Mouse (Mus musculus): ENCODE measurements at regions not wholly inside any gene's neighbourhood (a gene's known extent, or its start where the extent isn't known, plus 50 kb on each side); places are given as distances from the start of the nearest gene placed in this dataset.

DNA sequence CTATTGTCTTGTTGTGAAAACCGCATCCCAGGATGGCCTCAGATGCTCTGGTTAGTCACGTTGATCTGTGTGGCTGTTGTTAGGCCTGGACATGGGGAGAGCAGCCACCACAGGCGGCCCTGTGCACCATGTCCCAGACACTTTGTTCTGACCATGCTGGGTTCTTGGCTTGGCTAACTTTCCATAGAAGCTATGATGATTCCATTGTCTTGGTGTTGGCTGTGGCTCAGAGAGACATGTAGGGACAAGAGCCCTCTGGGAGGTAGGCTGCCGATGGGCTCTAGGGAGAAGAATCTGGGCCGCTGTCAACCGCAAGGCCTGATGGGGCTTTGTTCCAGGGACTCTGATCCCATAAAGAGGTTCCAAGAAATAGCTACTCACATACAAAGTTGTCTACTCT, 334.9 kb downstream of the Pik3r1 start:
- H3K79me2 ChIP-seq (ENCODE audit: control insufficient read depth, insufficient read depth): no peaks in the 10 kb centered on the region
- no peak overlapping the region for H3K4me2 ChIP-seq (ENCODE audit: low read depth)
- H3K27me3 ChIP-seq (ENCODE audit: control insufficient read depth, insufficient read depth, insufficient read length): no peaks in the 10 kb centered on the region
- H3ac ChIP-seq (ENCODE audit: control insufficient read depth, insufficient read length): no peak overlapping the region
- no peak overlapping the region for H3K4me3 ChIP-seq
- H3K36me3 ChIP-seq (ENCODE audit: control insufficient read depth, insufficient read depth): no peaks in the 10 kb centered on the region
- TF ChIP-seq REST (IDR thresholded peaks at IDR 0.05; ENCODE audit: insufficient read depth, insufficient read length) (no peak), SRF (IDR thresholded peaks at IDR 0.05; ENCODE audit: control insufficient read depth, insufficient read length, low read depth) (no peak), CEBPB (IDR thresholded peaks at IDR 0.05; ENCODE audit: insufficient read depth, poor library complexity, severe bottlenecking) (no peak), TCF3 (IDR thresholded peaks at IDR 0.05; ENCODE audit: insufficient read length, low read depth) (no peak), USF1 (IDR thresholded peaks at IDR 0.05; ENCODE audit: low read depth) (no peak)

DNA sequence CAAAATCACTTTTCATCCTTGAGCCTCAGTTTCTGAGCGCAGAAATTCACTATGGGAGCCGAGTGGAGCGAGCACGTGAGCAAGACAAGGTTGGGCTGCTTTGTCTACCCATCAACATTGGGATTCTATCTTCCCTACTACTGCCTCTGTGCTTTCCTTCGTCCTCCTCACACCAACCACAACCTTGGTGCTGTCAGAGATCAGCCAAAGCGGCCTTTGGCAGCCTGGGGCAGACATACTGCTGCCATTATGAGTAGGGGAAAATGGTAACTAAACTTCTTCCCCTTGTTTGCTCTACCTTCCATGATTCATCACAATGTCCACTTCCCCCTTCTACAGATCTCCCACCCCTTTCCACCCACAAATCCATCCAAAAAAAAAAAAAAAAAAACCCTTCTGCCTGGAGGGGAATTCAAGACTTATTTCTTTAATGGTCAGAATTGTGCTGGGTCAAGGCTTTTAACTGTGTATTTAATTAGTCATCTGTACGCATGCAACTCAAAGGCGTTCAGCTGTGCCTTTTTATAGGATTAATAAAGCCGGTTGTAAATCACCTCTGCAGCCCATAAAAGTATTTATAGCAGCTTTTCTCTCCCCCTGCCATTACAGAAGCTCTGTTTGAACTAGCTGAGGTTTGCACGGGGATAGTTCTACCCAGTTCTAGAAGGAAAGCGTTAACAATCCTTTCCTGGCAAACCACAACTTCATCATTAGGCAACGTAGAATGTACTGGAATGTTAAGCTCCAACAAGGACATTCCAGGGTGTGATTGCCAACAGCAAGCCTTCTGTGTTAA, 340.4 kb downstream of the Pik3r1 start:
- Histone ChIP-seq H3K4me3 (no peak overlapping the region), H3K79me2 (ENCODE audit: control insufficient read depth, insufficient read depth) (no peaks in the 10 kb centered on the region), H3K4me2 (ENCODE audit: low read depth) (peak overlapping the region; percentile 31), H3ac (ENCODE audit: control insufficient read depth, insufficient read length) (no peak overlapping the region), H3K36me3 (ENCODE audit: control insufficient read depth, insufficient read depth) (no peaks in the 10 kb centered on the region), H3K27me3 (ENCODE audit: control insufficient read depth, insufficient read depth, insufficient read length) (no peaks in the 10 kb centered on the region)
- no peak for TF ChIP-seq POLR2AphosphoS2 (IDR thresholded peaks at IDR 0.05; ENCODE audit: insufficient read length, low read depth)
- no peak for TF ChIP-seq CEBPB (IDR thresholded peaks at IDR 0.05; ENCODE audit: insufficient read depth, poor library complexity, severe bottlenecking)
- no peak for TF ChIP-seq POLR2A (IDR thresholded peaks at IDR 0.05; ENCODE audit: insufficient read length, low read depth)
- no peak for TF ChIP-seq TCF3 (IDR thresholded peaks at IDR 0.05; ENCODE audit: insufficient read length, low read depth)
- no peak for TF ChIP-seq SRF (IDR thresholded peaks at IDR 0.05; ENCODE audit: control insufficient read depth, insufficient read length, low read depth)
- TF ChIP-seq MAX (IDR thresholded peaks at IDR 0.05; ENCODE audit: low read depth): no peak
- TF ChIP-seq USF1 (IDR thresholded peaks at IDR 0.05; ENCODE audit: low read depth): no peak
- no peak for TF ChIP-seq TCF12 (IDR thresholded peaks at IDR 0.05; ENCODE audit: insufficient read depth, poor library complexity, severe bottlenecking)
- no peak for TF ChIP-seq E2F4 (IDR thresholded peaks at IDR 0.05; ENCODE audit: insufficient read depth)
- no peak for TF ChIP-seq MYOG (IDR thresholded peaks at IDR 0.05; ENCODE audit: control insufficient read depth in 1 of 3, insufficient read depth in 1 of 3, insufficient read length in 2 of 3, low read depth in 2 of 3)
- TF ChIP-seq MYOD1 (IDR thresholded peaks at IDR 0.05; ENCODE audit: control insufficient read depth in 1 of 3, insufficient read length in 2 of 3, low read depth in 2 of 3): no peak
- TF ChIP-seq REST (IDR thresholded peaks at IDR 0.05; ENCODE audit: insufficient read depth, insufficient read length): no peak

DNA sequence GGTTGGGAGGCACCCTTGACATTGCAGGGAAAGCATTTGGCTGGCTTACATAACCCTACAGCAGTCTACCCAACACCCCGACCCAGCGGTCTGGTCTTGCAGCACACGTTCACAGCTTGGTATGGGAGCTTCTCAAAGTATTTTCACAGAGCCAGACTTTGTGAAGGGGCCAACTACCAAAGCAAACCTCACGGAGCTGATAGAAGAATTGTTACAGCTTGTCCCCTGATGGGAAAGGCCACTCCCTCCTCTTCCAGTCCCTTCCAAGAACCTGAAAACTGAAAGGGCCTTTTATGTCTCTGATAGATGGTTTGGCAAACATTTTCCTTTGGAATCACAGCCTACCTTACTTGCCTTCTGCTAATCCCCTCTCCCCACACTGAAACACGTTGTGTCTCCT, 341.6 kb downstream of the Pik3r1 start:
- Histone ChIP-seq H3K4me3 (no peak overlapping the region), H3K27me3 (ENCODE audit: control insufficient read depth, insufficient read depth, insufficient read length) (no peaks in the 10 kb centered on the region), H3K4me2 (ENCODE audit: low read depth) (no peak overlapping the region), H3K36me3 (ENCODE audit: control insufficient read depth, insufficient read depth) (no peaks in the 10 kb centered on the region), H3K79me2 (ENCODE audit: control insufficient read depth, insufficient read depth) (no peaks in the 10 kb centered on the region), H3ac (ENCODE audit: control insufficient read depth, insufficient read length) (no peak overlapping the region)
- no peak for TF ChIP-seq MAX (IDR thresholded peaks at IDR 0.05; ENCODE audit: low read depth)
- no peak for TF ChIP-seq CEBPB (IDR thresholded peaks at IDR 0.05; ENCODE audit: insufficient read depth, poor library complexity, severe bottlenecking)
- no peak for TF ChIP-seq POLR2A (IDR thresholded peaks at IDR 0.05; ENCODE audit: insufficient read length, low read depth)
- no peak for TF ChIP-seq TCF12 (IDR thresholded peaks at IDR 0.05; ENCODE audit: insufficient read depth, poor library complexity, severe bottlenecking)
- no peak for TF ChIP-seq E2F4 (IDR thresholded peaks at IDR 0.05; ENCODE audit: insufficient read depth)
- TF ChIP-seq SRF (IDR thresholded peaks at IDR 0.05; ENCODE audit: control insufficient read depth, insufficient read length, low read depth): no peak
- no peak for TF ChIP-seq POLR2AphosphoS2 (IDR thresholded peaks at IDR 0.05; ENCODE audit: insufficient read length, low read depth)
- no peak for TF ChIP-seq TCF3 (IDR thresholded peaks at IDR 0.05; ENCODE audit: insufficient read length, low read depth)
- no peak for TF ChIP-seq MYOG (IDR thresholded peaks at IDR 0.05; ENCODE audit: control insufficient read depth in 1 of 3, insufficient read depth in 1 of 3, insufficient read length in 2 of 3, low read depth in 2 of 3)

DNA sequence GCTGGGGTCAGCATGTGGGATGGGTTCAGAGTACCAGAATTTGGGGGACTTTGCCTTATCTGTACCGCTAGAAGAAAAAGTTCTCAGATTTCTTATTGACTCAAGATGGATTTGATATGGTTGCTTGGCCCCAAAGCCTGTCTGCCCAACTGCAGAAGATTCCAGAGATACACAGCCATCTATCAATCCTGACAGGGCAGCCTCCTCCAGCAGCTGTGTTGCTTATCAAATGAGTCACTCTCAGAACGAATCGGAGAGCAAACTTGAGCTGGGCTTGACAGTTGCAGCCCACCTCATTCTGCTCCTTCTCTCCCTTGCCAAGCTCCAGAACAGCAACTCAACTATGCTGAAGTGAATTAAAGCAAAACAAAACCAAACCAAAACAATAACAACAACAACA, 345.9 kb downstream of the Pik3r1 start:
- H3K4me3 ChIP-seq: no peak overlapping the region
- H3K4me2 ChIP-seq (ENCODE audit: low read depth): no peak overlapping the region
- H3K27me3 ChIP-seq (ENCODE audit: control insufficient read depth, insufficient read depth, insufficient read length): no peaks in the 10 kb centered on the region
- TF ChIP-seq TCF12 (IDR thresholded peaks at IDR 0.05; ENCODE audit: insufficient read depth, poor library complexity, severe bottlenecking) (peak; percentile 45), CEBPB (IDR thresholded peaks at IDR 0.05; ENCODE audit: insufficient read depth, poor library complexity, severe bottlenecking) (no peak), MAX (IDR thresholded peaks at IDR 0.05; ENCODE audit: low read depth) (no peak), TCF3 (IDR thresholded peaks at IDR 0.05; ENCODE audit: insufficient read length, low read depth) (peak; percentile 25), MYOD1 (IDR thresholded peaks at IDR 0.05; ENCODE audit: control insufficient read depth in 1 of 3, insufficient read length in 2 of 3, low read depth in 2 of 3) (peak; percentile 40 to 87 (median 84)), MYOG (IDR thresholded peaks at IDR 0.05; ENCODE audit: control insufficient read depth in 1 of 3, insufficient read depth in 1 of 3, insufficient read length in 2 of 3, low read depth in 2 of 3) (peak in 2 of 3 experiments; percentile 50 to 71)
- H3K79me2 ChIP-seq (ENCODE audit: control insufficient read depth, insufficient read depth): no peaks in the 10 kb centered on the region
- H3K36me3 ChIP-seq (ENCODE audit: control insufficient read depth, insufficient read depth): no peaks in the 10 kb centered on the region
- no peak overlapping the region for H3ac ChIP-seq (ENCODE audit: control insufficient read depth, insufficient read length)

DNA sequence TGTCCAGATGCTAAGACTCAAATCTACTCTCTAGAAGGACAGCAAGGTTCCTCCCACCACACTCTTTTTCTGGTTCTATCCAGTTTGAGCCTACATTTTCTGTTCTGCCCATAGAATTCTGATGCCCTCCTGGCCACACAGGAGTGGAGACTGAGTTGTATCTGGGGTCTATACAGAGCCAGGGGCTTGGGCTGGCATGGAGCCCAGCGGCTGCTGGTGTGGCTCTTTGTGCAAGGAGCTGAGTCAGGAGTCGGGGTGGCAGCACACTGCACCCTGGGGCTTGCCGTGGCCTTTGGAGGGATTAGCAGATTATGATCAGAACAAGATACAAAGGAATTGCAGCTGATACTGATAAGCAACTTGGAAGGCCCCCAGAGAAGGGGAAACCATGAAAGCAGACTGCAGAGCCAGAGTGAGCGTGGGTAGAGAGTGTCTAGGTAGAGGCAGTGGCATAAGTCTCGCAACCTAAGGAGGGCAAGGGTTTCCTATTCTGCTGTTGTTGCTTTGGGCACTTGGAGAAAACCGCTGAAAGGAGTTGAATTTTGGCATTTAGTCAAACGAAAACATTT, 348.5 kb downstream of the Pik3r1 start:
- TF ChIP-seq MYOG (IDR thresholded peaks at IDR 0.05; ENCODE audit: control insufficient read depth in 1 of 3, insufficient read depth in 1 of 3, insufficient read length in 2 of 3, low read depth in 2 of 3) (no peak), USF1 (IDR thresholded peaks at IDR 0.05; ENCODE audit: low read depth) (no peak), E2F4 (IDR thresholded peaks at IDR 0.05; ENCODE audit: insufficient read depth) (no peak), MYOD1 (IDR thresholded peaks at IDR 0.05; ENCODE audit: control insufficient read depth in 1 of 3, insufficient read length in 2 of 3, low read depth in 2 of 3) (no peak), TCF3 (IDR thresholded peaks at IDR 0.05; ENCODE audit: insufficient read length, low read depth) (no peak), REST (IDR thresholded peaks at IDR 0.05; ENCODE audit: insufficient read depth, insufficient read length) (no peak), SRF (IDR thresholded peaks at IDR 0.05; ENCODE audit: control insufficient read depth, insufficient read length, low read depth) (no peak), POLR2A (IDR thresholded peaks at IDR 0.05; ENCODE audit: insufficient read length, low read depth) (no peak), POLR2AphosphoS2 (IDR thresholded peaks at IDR 0.05; ENCODE audit: insufficient read length, low read depth) (no peak), CEBPB (IDR thresholded peaks at IDR 0.05; ENCODE audit: insufficient read depth, poor library complexity, severe bottlenecking) (no peak), MAX (IDR thresholded peaks at IDR 0.05; ENCODE audit: low read depth) (no peak), TCF12 (IDR thresholded peaks at IDR 0.05; ENCODE audit: insufficient read depth, poor library complexity, severe bottlenecking) (no peak)
- H3K36me3 ChIP-seq (ENCODE audit: control insufficient read depth, insufficient read depth): no peaks in the 10 kb centered on the region
- H3K4me2 ChIP-seq (ENCODE audit: low read depth): no peak overlapping the region
- no peaks in the 10 kb centered on the region for H3K79me2 ChIP-seq (ENCODE audit: control insufficient read depth, insufficient read depth)
- no peak overlapping the region for H3K4me3 ChIP-seq
- H3K27me3 ChIP-seq (ENCODE audit: control insufficient read depth, insufficient read depth, insufficient read length): no peaks in the 10 kb centered on the region
- H3ac ChIP-seq (ENCODE audit: control insufficient read depth, insufficient read length): no peak overlapping the region
